Mouse (Mus musculus) E14TG2a.4 (cell line): ENCODE data around the gene Fkbp1a.

Source experiments
- H3K27me3 ChIP-seq: 2 replicates; pipeline ENCODE4 v1.6.1; 2014; ENCODE audit warnings: low read length, control low read depth; ENCODE audit not compliant: insufficient read depth
- H3K36me3 ChIP-seq: 2 replicates; pipeline ENCODE4 v1.6.1; 2014; ENCODE audit warnings: low read length, control low read depth; ENCODE audit not compliant: insufficient read depth
- H3K4me1 ChIP-seq: replicated peaks from 2 replicates; pipeline ENCODE4 v1.6.1; 2014; ENCODE audit warnings: low read depth, low read length, control low read depth
- H3K4me3 ChIP-seq: replicated peaks from 2 replicates; pipeline ENCODE4 v1.5.1; 2014; ENCODE audit warnings: mild to moderate bottlenecking, low read length
- H3K9me3 ChIP-seq: 2 replicates; pipeline ENCODE4 v1.6.1; 2014; ENCODE audit warnings: low read length, control low read depth
- CTCF ChIP-seq: conservative IDR thresholded peaks from 2 replicates; pipeline ENCODE4 v1.5.1; 2014; ENCODE audit warnings: low read length
- NANOG ChIP-seq: IDR thresholded peaks from 2 replicates; pipeline ENCODE4 v1.6.1; 2014; ENCODE audit warnings: borderline replicate concordance, low read length, mixed read lengths
- POU5F1 ChIP-seq: IDR thresholded peaks from 2 replicates; pipeline ENCODE4 v1.6.1; 2014; ENCODE audit warnings: low read length, borderline replicate concordance

Fkbp1a gene

GRCm38 (mm10) chr2:151538646-151539045 lies 3.6 kb upstream of the Fkbp1a start:
- no peak for TF ChIP-seq CTCF
- TF ChIP-seq POU5F1, result no peak
- TF ChIP-seq NANOG, result no peak
- no peaks in the 10 kb centered on the region for H3K27me3 ChIP-seq
- H3K4me3 ChIP-seq, result no peak overlapping the region
- peaks cover 22% of the 10 kb centered on the region for H3K4me1 ChIP-seq
- H3K9me3 ChIP-seq, result no peaks in the 10 kb centered on the region
- H3K36me3 ChIP-seq, result peaks cover under 1% of the 10 kb centered on the region; the same call in 1 of the 2 replicates

- TF ChIP-seq POU5F1 (no peak), NANOG (no peak), CTCF (no peak)
Observed at GRCm38 (mm10) chr2:151543063-151543895, 996 bp downstream of the Fkbp1a start.

GRCm38 (mm10) chr2:151544673-151545072 lies 2.4 kb downstream of the Fkbp1a start:
- H3K36me3 ChIP-seq, result peaks cover 60% of the 10 kb centered on the region
- H3K4me3 ChIP-seq, result peak overlapping the region; percentile 90; the same call in 1 of the 2 replicates
- no peaks in the 10 kb centered on the region for H3K27me3 ChIP-seq
- TF ChIP-seq CTCF (no peak), POU5F1 (no peak), NANOG (no peak)
- H3K4me1 ChIP-seq, result peaks cover 74% of the 10 kb centered on the region
- no peaks in the 10 kb centered on the region for H3K9me3 ChIP-seq

More at GRCm38 (mm10) chr2:151543063-151543895, 996 bp downstream of the Fkbp1a start:
- Histone ChIP-seq H3K36me3 (peaks cover 47% of the 10 kb centered on the region), H3K4me1 (peaks cover 61% of the 10 kb centered on the region), H3K27me3 (no peaks in the 10 kb centered on the region), H3K9me3 (no peaks in the 10 kb centered on the region), H3K4me3 (peak overlapping the region; percentile 90)

GRCm38 (mm10) chr2:151546571-151546970 lies 4.3 kb downstream of the Fkbp1a start:
- Histone ChIP-seq H3K27me3 (no peaks in the 10 kb centered on the region), H3K9me3 (no peaks in the 10 kb centered on the region), H3K36me3 (peaks cover 79% of the 10 kb centered on the region), H3K4me1 (peaks cover 74% of the 10 kb centered on the region), H3K4me3 (no peak overlapping the region)
- TF ChIP-seq CTCF (no peak), POU5F1 (no peak), NANOG (no peak)

GRCm38 (mm10) chr2:151549615-151550121 lies 7.4 kb downstream of the Fkbp1a start:
- Histone ChIP-seq H3K4me3 (no peak overlapping the region), H3K27me3 (no peaks in the 10 kb centered on the region), H3K9me3 (no peaks in the 10 kb centered on the region), H3K4me1 (peaks cover 63% of the 10 kb centered on the region), H3K36me3 (peaks cover 98% of the 10 kb centered on the region)
- TF ChIP-seq CTCF, result no peak
- no peak for TF ChIP-seq NANOG
- no peak for TF ChIP-seq POU5F1

GRCm38 (mm10) chr2:151562930-151563921 lies 20.9 kb downstream of the Fkbp1a start:
- Histone ChIP-seq H3K27me3 (peaks cover 5% of the 10 kb centered on the region; the same call in 1 of the 2 replicates), H3K4me1 (no peaks in the 10 kb centered on the region), H3K4me3 (no peak overlapping the region), H3K36me3 (peaks cover 90% of the 10 kb centered on the region), H3K9me3 (no peaks in the 10 kb centered on the region)
- TF ChIP-seq NANOG, result no peak
- no peak for TF ChIP-seq POU5F1
- no peak for TF ChIP-seq CTCF

- Histone ChIP-seq H3K4me1 (no peaks in the 10 kb centered on the region), H3K9me3 (no peaks in the 10 kb centered on the region), H3K36me3 (peaks cover 82% of the 10 kb centered on the region), H3K27me3 (peaks cover 5% of the 10 kb centered on the region; the same call in 1 of the 2 replicates), H3K4me3 (no peak overlapping the region)
- TF ChIP-seq NANOG (no peak), POU5F1 (no peak), CTCF (no peak)
Observed at GRCm38 (mm10) chr2:151564006-151564405, 21.7 kb downstream of the Fkbp1a start.

- TF ChIP-seq NANOG (no peak), CTCF (no peak), POU5F1 (no peak)
- H3K4me1 ChIP-seq, result no peaks in the 10 kb centered on the region
- H3K27me3 ChIP-seq, result peaks cover 5% of the 10 kb centered on the region; the same call in 1 of the 2 replicates
- H3K9me3 ChIP-seq, result no peaks in the 10 kb centered on the region
- H3K4me3 ChIP-seq, result no peak overlapping the region
- peaks cover 72% of the 10 kb centered on the region for H3K36me3 ChIP-seq
Observed at GRCm38 (mm10) chr2:151564986-151565385, 22.7 kb downstream of the Fkbp1a start.
